Mouse (Mus musculus): ENCODE data around the gene 2210016L21Rik.

- TF ChIP-seq GATA1 (IDR thresholded peaks at IDR 0.05; ENCODE audit: borderline replicate concordance, low read length): no peak
- TF ChIP-seq FLI1 (IDR thresholded peaks at IDR 0.05; ENCODE audit: low read length): no peak
These were observed 22.5 kb downstream of the 2210016L21Rik start for GRCm38 (mm10) chr5:114964315-114964966.
